Comparison of ENCODE assay signal across 8 mouse cellular contexts in the genomic region with DNA sequence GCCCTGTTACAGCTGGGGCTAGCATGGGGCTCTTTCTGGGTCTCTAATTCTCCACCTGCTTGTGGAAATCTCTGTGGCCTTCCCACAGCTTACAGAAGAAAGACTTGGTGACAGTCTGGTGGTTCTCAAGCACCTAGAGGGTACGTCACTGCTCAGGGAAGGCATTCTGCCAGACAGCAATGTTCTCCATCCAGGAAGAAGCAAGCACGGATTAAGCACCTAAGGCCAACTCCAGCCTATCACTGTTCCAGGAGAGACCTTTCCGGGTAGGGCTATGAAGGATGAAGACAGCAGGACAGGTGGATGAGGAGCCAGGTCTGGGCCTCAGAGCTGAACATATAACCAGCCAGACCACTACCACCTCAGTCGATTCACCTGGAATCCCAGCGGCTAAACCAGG. TPM values are rescaled to one million over a fixed set of nuclear protein-coding genes. Genes with fewer than 3 reads are reported as not detected.
DNase-seq lines count a peak whose midpoint lies in the region; ATAC-seq and TF ChIP-seq lines count a peak whose summit lies in the region.

No protein-coding gene starts in this region.

- ATAC-seq in heart, postnatal 0 days (ENCODE audit: insufficient read depth, low read depth), result no peak
- no peak for ATAC-seq in hindbrain, postnatal 0 days
- no peak for ATAC-seq in midbrain, embryonic 14.5 days (ENCODE audit: low FRiP score, low TSS enrichment)

- intact Hi-C loops in heart, postnatal 14 days (cut with DNase I), result no loop called here
- intact Hi-C loops in left cerebral cortex, postnatal 36 days (cut with DNase I), result loop anchor here (2.0 kb wide), 1 partner anchor 40 kb away; no protein-coding TSS in a partner anchor

- TF ChIP-seq CTCF in heart, postnatal 0 days (IDR thresholded peaks at IDR 0.05; ENCODE audit: low read depth), result no peak
- TF ChIP-seq CTCF in cortical plate, adult 2 months (IDR thresholded peaks at IDR 0.05; ENCODE audit: extremely low read depth, insufficient read depth, low read length), result no peak
- no peak for TF ChIP-seq CTCF in hindbrain, postnatal 0 days (IDR thresholded peaks at IDR 0.05; ENCODE audit: low read depth)

- H3K9ac ChIP-seq in heart, postnatal 0 days (replicated peaks; ENCODE audit: low read depth, low read length), result peak overlapping the region; percentile 76
- H3K9ac ChIP-seq in hindbrain, postnatal 0 days (replicated peaks; ENCODE audit: low read length), result peak overlapping the region; percentile 73
- H3K9ac ChIP-seq in midbrain, embryonic 14.5 days (replicated peaks; ENCODE audit: low read length), result peak overlapping the region; percentile 80; the same call in 1 of the 2 replicates

- no peaks in the 10 kb centered on the region for H3K36me3 ChIP-seq in heart, postnatal 0 days (replicated peaks; ENCODE audit: control insufficient read depth, insufficient read depth, low read length)
- no peaks in the 10 kb centered on the region for H3K36me3 ChIP-seq in hindbrain, postnatal 0 days (ENCODE audit: insufficient read depth, low read length)
- H3K36me3 ChIP-seq in midbrain, embryonic 14.5 days (ENCODE audit: control insufficient read depth, insufficient read depth, low read length), result no peaks in the 10 kb centered on the region

- H3K4me2 ChIP-seq in heart, postnatal 0 days (ENCODE audit: low read depth, low read length), result peak overlapping the region; percentile 98
- H3K4me2 ChIP-seq in hindbrain, postnatal 0 days (ENCODE audit: low read depth, low read length), result peak overlapping the region; percentile 84
- H3K4me2 ChIP-seq in midbrain, embryonic 14.5 days (ENCODE audit: low read length), result peak overlapping the region; percentile 92

- no peaks in the 10 kb centered on the region for H3K27me3 ChIP-seq in heart, postnatal 0 days (ENCODE audit: control insufficient read depth, insufficient read depth, low read length)
- no peaks in the 10 kb centered on the region for H3K27me3 ChIP-seq in hindbrain, postnatal 0 days (ENCODE audit: insufficient read depth, low read length)
- H3K27me3 ChIP-seq in midbrain, embryonic 14.5 days (ENCODE audit: control insufficient read depth, insufficient read depth, low read length), result no peaks in the 10 kb centered on the region

- no peak overlapping the region for H3K27ac ChIP-seq in heart, postnatal 0 days (ENCODE audit: low read depth)
- H3K27ac ChIP-seq in cortical plate, adult 2 months (ENCODE audit: insufficient read depth, low read length), result no peak overlapping the region
- peak overlapping the region; percentile 74; the same call in 1 of the 2 replicates for H3K27ac ChIP-seq in hindbrain, postnatal 0 days
- H3K27ac ChIP-seq in midbrain, embryonic 14.5 days (replicated peaks; ENCODE audit: low read depth, low read length), result no peak overlapping the region

- TF ChIP-seq EP300 in heart, postnatal 0 days (IDR thresholded peaks at IDR 0.05; ENCODE audit: low read depth), result no peak

- H3K4me3 ChIP-seq in heart, postnatal 0 days (ENCODE audit: low read depth, low read length), result peak overlapping the region; percentile 79
- peak overlapping the region; percentile 61 for H3K4me3 ChIP-seq in cortical plate, adult 2 months (ENCODE audit: insufficient read depth, low read length)
- peak overlapping the region; percentile 60 for H3K4me3 ChIP-seq in hindbrain, postnatal 0 days (ENCODE audit: low read length)
- H3K4me3 ChIP-seq in midbrain, embryonic 14.5 days (replicated peaks; ENCODE audit: low read depth, low read length), result peak overlapping the region; percentile 74

- WGBS in heart, postnatal 0 days, result 33% methylated on average over 5 of the region's 5 CpGs
- 46% methylated on average over 5 of the region's 5 CpGs for WGBS in hindbrain, postnatal 0 days
- 40% methylated on average over 5 of the region's 5 CpGs for WGBS in midbrain, embryonic 14.5 days

- no peak for DNase-seq in heart, postnatal 0 days (ENCODE audit: low spot score)
- no peak for DNase-seq in heart, postnatal 14 days
- DNase-seq in hindbrain, postnatal 0 days (ENCODE audit: low spot score), result no peak
- DNase-seq in midbrain, embryonic 14.5 days, result no peak
- no peak for DNase-seq in left cerebral cortex, postnatal 36 days (ENCODE audit: low spot score in 2 of 2)
- no peak for DNase-seq in yolk sac, embryonic 10.5 days (ENCODE audit: low spot score)
- DNase-seq in layer of hippocampus, postnatal 14 days (ENCODE audit: low spot score in 2 of 2), result no peak

- no peaks in the 10 kb centered on the region for H3K9me3 ChIP-seq in heart, postnatal 0 days (replicated peaks; ENCODE audit: control insufficient read depth, low read length)
- no peaks in the 10 kb centered on the region for H3K9me3 ChIP-seq in hindbrain, postnatal 0 days (ENCODE audit: low read length)
- H3K9me3 ChIP-seq in midbrain, embryonic 14.5 days (ENCODE audit: control insufficient read depth, low read length), result no peaks in the 10 kb centered on the region

- TF ChIP-seq POLR2A in cortical plate, adult 2 months (IDR thresholded peaks at IDR 0.05; ENCODE audit: extremely low read depth, insufficient read depth, low read length), result no peak

- peaks cover 26% of the 10 kb centered on the region for H3K4me1 ChIP-seq in heart, postnatal 0 days (ENCODE audit: control insufficient read depth, insufficient read depth)
- H3K4me1 ChIP-seq in cortical plate, adult 2 months (ENCODE audit: control insufficient read depth, insufficient read depth, low read length), result peaks cover 26% of the 10 kb centered on the region
- peaks cover 44% of the 10 kb centered on the region for H3K4me1 ChIP-seq in hindbrain, postnatal 0 days (ENCODE audit: insufficient read depth, low read length)
- peaks cover 30% of the 10 kb centered on the region for H3K4me1 ChIP-seq in midbrain, embryonic 14.5 days (ENCODE audit: control insufficient read depth, insufficient read depth, low read length)

RNA-seq across cellular contexts. Expression of gene Slc25a29, which starts 0.9 kb away (rescaled TPM):
- total RNA-seq in heart, postnatal 0 days (2014; rRNA removed; ENCODE audit: low replicate concordance), result 4.4 and 7.0 TPM in 2 replicates
- polyA plus RNA-seq in heart, postnatal 0 days (2015; fragmentation: Nextera tagmentation; extraction: Ambion mirVana), result 2.4 and 3.0 TPM in 2 replicates
- total RNA-seq in heart, postnatal 14 days (2021), result 1 to 10 TPM; 5.7 to 6.0 TPM
- 17.4 and 18.0 TPM in 2 replicates for polyA plus RNA-seq in cortical plate, adult 2 months (2012; rRNA removed)
- 15.5 and 18.0 TPM in 2 replicates for total RNA-seq in hindbrain, postnatal 0 days (2014; rRNA removed)
- 13.0 and 14.4 TPM in 2 replicates for polyA plus RNA-seq in hindbrain, postnatal 0 days (2015; fragmentation: Nextera tagmentation; extraction: Ambion mirVana)
- 19.9 and 20.0 TPM in 2 replicates for polyA plus RNA-seq in midbrain, embryonic 14.5 days (2014; fragmentation: Nextera tagmentation; extraction: Ambion mirVana)
- total RNA-seq in left cerebral cortex, postnatal 36 days (2021), result 10 to 100 TPM; 15.0 to 15.6 TPM
- total RNA-seq in layer of hippocampus, postnatal 14 days (2021), result 10 to 100 TPM; 17.2 to 20.1 TPM

RNA-seq across cellular contexts. Expression of gene Slc25a47, which starts 1.1 kb away (rescaled TPM):
- 11.3 and 15.3 TPM in 2 replicates for total RNA-seq in heart, postnatal 0 days (2014; rRNA removed; ENCODE audit: low replicate concordance)
- 4.4 and 5.9 TPM in 2 replicates for polyA plus RNA-seq in heart, postnatal 0 days (2015; fragmentation: Nextera tagmentation; extraction: Ambion mirVana)
- total RNA-seq in heart, postnatal 14 days (2021), result 1 to 10 TPM; 5.1 to 7.9 TPM
- polyA plus RNA-seq in cortical plate, adult 2 months (2012; rRNA removed), result 8.5 and 9.2 TPM in 2 replicates
- total RNA-seq in hindbrain, postnatal 0 days (2014; rRNA removed), result 4.0 and 13.7 TPM in 2 replicates
- polyA plus RNA-seq in hindbrain, postnatal 0 days (2015; fragmentation: Nextera tagmentation; extraction: Ambion mirVana), result 5.9 and 6.7 TPM in 2 replicates
- 10.9 and 11.1 TPM in 2 replicates for polyA plus RNA-seq in midbrain, embryonic 14.5 days (2014; fragmentation: Nextera tagmentation; extraction: Ambion mirVana)
- 10 to 100 TPM in 1 of 2 experiments, 1 to 10 TPM in 1; 7.2 to 12.3 TPM for total RNA-seq in left cerebral cortex, postnatal 36 days (2021)
- total RNA-seq in layer of hippocampus, postnatal 14 days (2021), result 10 to 100 TPM; 10.2 to 11.5 TPM

RNA-seq across cellular contexts. Expression of gene Yy1, which starts 42.0 kb away (rescaled TPM):
- total RNA-seq in heart, postnatal 0 days (2014; rRNA removed; ENCODE audit: low replicate concordance), result 21.5 and 32.7 TPM in 2 replicates
- 7.1 and 7.6 TPM in 2 replicates for polyA plus RNA-seq in heart, postnatal 0 days (2015; fragmentation: Nextera tagmentation; extraction: Ambion mirVana)
- 10 to 100 TPM; 39.3 to 41.4 TPM for total RNA-seq in heart, postnatal 14 days (2021)
- polyA plus RNA-seq in cortical plate, adult 2 months (2012; rRNA removed), result 22.1 and 23.2 TPM in 2 replicates
- total RNA-seq in hindbrain, postnatal 0 days (2014; rRNA removed), result 29.6 and 30.2 TPM in 2 replicates
- polyA plus RNA-seq in hindbrain, postnatal 0 days (2015; fragmentation: Nextera tagmentation; extraction: Ambion mirVana), result 7.9 and 8.2 TPM in 2 replicates
- polyA plus RNA-seq in midbrain, embryonic 14.5 days (2014; fragmentation: Nextera tagmentation; extraction: Ambion mirVana), result 15.1 and 16.6 TPM in 2 replicates
- total RNA-seq in left cerebral cortex, postnatal 36 days (2021), result 10 to 100 TPM; 41.9 to 52.7 TPM
- 10 to 100 TPM; 45.2 to 53.7 TPM for total RNA-seq in layer of hippocampus, postnatal 14 days (2021)

RNA-seq across cellular contexts. Expression of gene Wdr25, which starts 58.6 kb away (rescaled TPM):
- 3.5 and 12.9 TPM in 2 replicates for total RNA-seq in heart, postnatal 0 days (2014; rRNA removed; ENCODE audit: low replicate concordance)
- polyA plus RNA-seq in heart, postnatal 0 days (2015; fragmentation: Nextera tagmentation; extraction: Ambion mirVana), result 3.9 and 5.3 TPM in 2 replicates
- total RNA-seq in heart, postnatal 14 days (2021), result 1 to 10 TPM; 4.7 to 6.5 TPM
- polyA plus RNA-seq in cortical plate, adult 2 months (2012; rRNA removed), result 13.6 and 15.5 TPM in 2 replicates
- total RNA-seq in hindbrain, postnatal 0 days (2014; rRNA removed), result 5.8 and 7.4 TPM in 2 replicates
- polyA plus RNA-seq in hindbrain, postnatal 0 days (2015; fragmentation: Nextera tagmentation; extraction: Ambion mirVana), result 4.7 and 5.4 TPM in 2 replicates
- 3.7 and 4.3 TPM in 2 replicates for polyA plus RNA-seq in midbrain, embryonic 14.5 days (2014; fragmentation: Nextera tagmentation; extraction: Ambion mirVana)
- 10 to 100 TPM in 1 of 2 experiments, 1 to 10 TPM in 1; 8.2 to 11.5 TPM for total RNA-seq in left cerebral cortex, postnatal 36 days (2021)
- total RNA-seq in layer of hippocampus, postnatal 14 days (2021), result 10 to 100 TPM in 1 of 2 experiments, 1 to 10 TPM in 1; 6.3 to 10.1 TPM

RNA-seq across cellular contexts. Expression of gene Wars, which starts 59.2 kb away (rescaled TPM):
- total RNA-seq in heart, postnatal 0 days (2014; rRNA removed; ENCODE audit: low replicate concordance), result 52.4 and 80.1 TPM in 2 replicates
- 39.4 and 43.0 TPM in 2 replicates for polyA plus RNA-seq in heart, postnatal 0 days (2015; fragmentation: Nextera tagmentation; extraction: Ambion mirVana)
- 10 to 100 TPM; 32.2 to 36.7 TPM for total RNA-seq in heart, postnatal 14 days (2021)
- 98.2 and 103 TPM in 2 replicates for polyA plus RNA-seq in cortical plate, adult 2 months (2012; rRNA removed)
- total RNA-seq in hindbrain, postnatal 0 days (2014; rRNA removed), result 114 and 123 TPM in 2 replicates
- 92.4 and 95.4 TPM in 2 replicates for polyA plus RNA-seq in hindbrain, postnatal 0 days (2015; fragmentation: Nextera tagmentation; extraction: Ambion mirVana)
- 96.4 and 110 TPM in 2 replicates for polyA plus RNA-seq in midbrain, embryonic 14.5 days (2014; fragmentation: Nextera tagmentation; extraction: Ambion mirVana)
- 10 to 100 TPM; 84.2 to 96.1 TPM for total RNA-seq in left cerebral cortex, postnatal 36 days (2021)
- 10 to 100 TPM; 83.7 to 85.6 TPM for total RNA-seq in layer of hippocampus, postnatal 14 days (2021)
